Mouse (Mus musculus): Measurements from ENCODE around the gene Atp6v1g2. TPM values are rescaled to one million over a fixed set of nuclear protein-coding genes. Genes with fewer than 3 reads are reported as not detected.

The Atp6v1g2 gene
- polyA plus RNA-seq, 1 experiment from 2014 or later: 5.2 TPM

DNA sequence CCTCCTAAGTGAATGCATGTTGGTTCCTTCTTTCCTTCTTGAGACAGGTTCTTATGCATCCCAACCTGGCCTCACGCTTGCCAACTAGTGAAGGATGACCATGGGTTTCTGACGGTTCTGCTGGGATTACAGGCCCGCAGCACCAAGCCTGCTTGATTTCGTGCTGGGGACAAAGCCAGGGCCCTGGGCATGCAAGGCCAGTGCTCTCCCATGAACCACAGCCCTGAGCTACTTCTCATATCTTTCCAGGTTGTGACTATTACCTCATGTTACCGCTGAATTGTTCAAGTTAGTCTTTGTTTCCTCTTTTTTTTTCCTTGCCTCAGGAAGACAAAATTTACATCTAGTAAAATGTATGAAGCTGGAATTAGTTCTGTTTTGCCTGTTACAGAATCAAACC, 40.5 kb upstream of the Atp6v1g2 start:
- H3K9me3 ChIP-seq (ENCODE audit: control insufficient read depth, low read length): no peaks in the 10 kb centered on the region
- H3K27me3 ChIP-seq (replicated peaks; ENCODE audit: control insufficient read depth, insufficient read depth, low read length): peaks cover 30% of the 10 kb centered on the region
- no peak for ATAC-seq (ENCODE audit: low read depth)
- H3K27ac ChIP-seq (replicated peaks; ENCODE audit: low read depth, low read length): no peak overlapping the region
- no peak for DNase-seq (ENCODE audit: low spot score)
- WGBS: 77% methylated on average over 5 of the region's 5 CpGs
- H3K9ac ChIP-seq (ENCODE audit: low read depth, low read length): no peak overlapping the region
- H3K4me1 ChIP-seq (ENCODE audit: control insufficient read depth, insufficient read depth, low read length): peaks cover 11% of the 10 kb centered on the region; the same call in 1 of the 2 replicates
- H3K36me3 ChIP-seq (ENCODE audit: control insufficient read depth, insufficient read depth, low read length): no peaks in the 10 kb centered on the region
- H3K4me3 ChIP-seq (ENCODE audit: low read depth, low read length): no peak overlapping the region
- no peak overlapping the region for H3K4me2 ChIP-seq (ENCODE audit: low read depth, low read length)

DNA sequence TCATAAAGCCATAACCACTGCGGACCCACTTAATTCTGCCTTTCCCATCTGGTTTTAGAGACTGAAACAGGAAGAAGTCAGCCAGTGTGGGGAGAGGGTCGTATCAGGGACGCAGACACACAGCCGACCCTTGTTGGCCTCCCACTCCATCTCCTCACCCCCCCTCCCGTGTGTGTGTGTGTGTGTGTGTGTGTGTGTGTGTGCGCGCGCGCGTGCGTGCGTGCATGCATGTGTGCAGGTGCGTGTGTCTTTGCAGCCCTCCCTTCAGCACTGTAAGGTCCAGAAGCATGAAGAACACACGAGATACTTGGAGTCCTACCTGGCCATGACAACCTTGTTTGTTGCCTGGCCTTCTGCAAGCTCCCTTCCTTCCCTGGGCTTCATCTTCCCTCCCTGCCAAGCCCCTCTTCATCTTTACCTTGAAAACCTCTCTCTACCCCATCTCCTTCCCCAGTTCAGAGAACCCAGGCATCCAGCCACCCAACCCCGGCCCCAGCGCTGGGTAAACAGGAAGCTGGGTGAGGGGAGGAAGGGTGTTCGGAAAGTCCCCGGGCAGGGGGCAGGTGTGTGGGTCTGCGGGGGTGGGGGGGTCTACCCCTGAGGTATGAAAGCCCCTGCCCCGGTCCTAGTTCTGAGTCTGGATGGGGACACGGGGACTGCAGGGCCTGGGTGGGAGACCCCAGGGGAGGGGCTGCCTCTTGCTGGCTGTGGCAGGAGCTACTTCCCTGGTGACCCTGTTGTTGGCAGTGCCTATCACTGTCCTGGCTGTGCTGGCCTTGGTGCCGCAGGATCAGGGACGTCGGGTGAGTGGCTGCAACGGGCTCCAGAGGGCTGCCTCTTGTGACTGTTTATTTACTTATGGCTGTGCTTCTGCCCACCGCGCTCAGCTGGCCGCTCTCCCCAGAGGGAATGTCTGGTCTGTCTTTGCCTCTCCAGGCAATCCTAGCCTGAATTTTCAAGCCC, 39.3 kb upstream of the Atp6v1g2 start, which contains the start of gene Ltb:
Ltb (plus strand) TSS at position 559 of the 963 bp plus-strand sequence.
- H3K27ac ChIP-seq (replicated peaks; ENCODE audit: low read depth, low read length): no peak within 1 kb of the TSS
- peak within 1 kb of the TSS; percentile 46 for H3K4me3 ChIP-seq (ENCODE audit: low read depth, low read length)
- H3K4me1 ChIP-seq (ENCODE audit: control insufficient read depth, insufficient read depth, low read length): peaks cover 11% of the 10 kb centered on the region; the same call in 1 of the 2 replicates
- no peaks in the 10 kb centered on the region for H3K9me3 ChIP-seq (ENCODE audit: control insufficient read depth, low read length)
- peak within 1 kb of the TSS; percentile 60 for H3K9ac ChIP-seq (ENCODE audit: low read depth, low read length)
- H3K27me3 ChIP-seq (replicated peaks; ENCODE audit: control insufficient read depth, insufficient read depth, low read length): peaks cover 35% of the 10 kb centered on the region
- ATAC-seq (ENCODE audit: low read depth) (no peak), DNase-seq (ENCODE audit: low spot score) (no peak)
- H3K36me3 ChIP-seq (ENCODE audit: control insufficient read depth, insufficient read depth, low read length): no peaks in the 10 kb centered on the region
- WGBS: 57% methylated on average over 28 of the region's 28 CpGs
- H3K4me2 ChIP-seq (ENCODE audit: low read depth, low read length): peak within 1 kb of the TSS; percentile 83

DNA sequence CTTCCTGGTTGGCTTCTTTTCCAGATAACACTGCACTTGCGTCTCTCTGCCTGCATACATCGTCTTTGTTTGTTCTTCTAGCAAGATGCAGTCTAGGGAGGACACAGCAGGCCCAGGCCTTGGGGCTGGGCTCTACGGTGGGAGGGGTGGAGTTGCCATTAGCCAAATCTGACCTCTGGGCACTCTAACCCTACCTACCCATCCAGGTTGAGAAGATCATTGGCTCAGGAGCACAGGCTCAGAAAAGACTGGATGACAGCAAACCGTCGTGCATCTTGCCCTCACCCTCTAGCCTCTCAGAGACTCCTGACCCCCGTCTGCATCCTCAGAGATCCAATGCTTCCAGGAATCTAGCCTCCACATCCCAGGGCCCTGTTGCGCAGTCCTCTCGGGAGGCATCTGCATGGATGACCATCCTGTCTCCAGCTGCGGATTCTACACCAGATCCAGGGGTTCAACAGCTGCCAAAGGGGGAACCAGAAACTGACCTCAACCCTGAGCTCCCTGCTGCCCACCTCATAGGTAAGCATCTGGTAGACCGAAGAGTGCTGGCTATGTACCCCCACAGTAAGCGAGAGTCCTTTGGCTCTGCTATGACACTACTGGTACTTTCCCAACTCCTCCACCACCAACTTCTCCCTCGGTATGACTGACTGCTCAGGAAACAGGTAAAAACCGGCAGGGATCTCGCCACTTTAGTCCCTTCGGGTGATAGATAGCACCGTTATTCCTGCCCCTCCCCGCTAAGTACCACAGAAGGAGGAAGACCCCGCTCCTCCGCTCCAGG, 38.4 kb upstream of the Atp6v1g2 start:
- DNase-seq (ENCODE audit: low spot score) (no peak), ATAC-seq (ENCODE audit: low read depth) (0 out of 2 replicates have a peak, but pooled peaks have one; percentile 31)
- Histone ChIP-seq H3K27ac (replicated peaks; ENCODE audit: low read depth, low read length) (no peak overlapping the region), H3K27me3 (replicated peaks; ENCODE audit: control insufficient read depth, insufficient read depth, low read length) (peaks cover 37% of the 10 kb centered on the region), H3K4me1 (ENCODE audit: control insufficient read depth, insufficient read depth, low read length) (peaks cover 11% of the 10 kb centered on the region; the same call in 1 of the 2 replicates), H3K36me3 (ENCODE audit: control insufficient read depth, insufficient read depth, low read length) (no peaks in the 10 kb centered on the region), H3K9me3 (ENCODE audit: control insufficient read depth, low read length) (no peaks in the 10 kb centered on the region), H3K9ac (ENCODE audit: low read depth, low read length) (peak overlapping the region; percentile 60), H3K4me3 (ENCODE audit: low read depth, low read length) (peak overlapping the region; percentile 46), H3K4me2 (ENCODE audit: low read depth, low read length) (peak overlapping the region; percentile 83)
- WGBS: 43% methylated on average over 18 of the region's 19 CpGs

DNA sequence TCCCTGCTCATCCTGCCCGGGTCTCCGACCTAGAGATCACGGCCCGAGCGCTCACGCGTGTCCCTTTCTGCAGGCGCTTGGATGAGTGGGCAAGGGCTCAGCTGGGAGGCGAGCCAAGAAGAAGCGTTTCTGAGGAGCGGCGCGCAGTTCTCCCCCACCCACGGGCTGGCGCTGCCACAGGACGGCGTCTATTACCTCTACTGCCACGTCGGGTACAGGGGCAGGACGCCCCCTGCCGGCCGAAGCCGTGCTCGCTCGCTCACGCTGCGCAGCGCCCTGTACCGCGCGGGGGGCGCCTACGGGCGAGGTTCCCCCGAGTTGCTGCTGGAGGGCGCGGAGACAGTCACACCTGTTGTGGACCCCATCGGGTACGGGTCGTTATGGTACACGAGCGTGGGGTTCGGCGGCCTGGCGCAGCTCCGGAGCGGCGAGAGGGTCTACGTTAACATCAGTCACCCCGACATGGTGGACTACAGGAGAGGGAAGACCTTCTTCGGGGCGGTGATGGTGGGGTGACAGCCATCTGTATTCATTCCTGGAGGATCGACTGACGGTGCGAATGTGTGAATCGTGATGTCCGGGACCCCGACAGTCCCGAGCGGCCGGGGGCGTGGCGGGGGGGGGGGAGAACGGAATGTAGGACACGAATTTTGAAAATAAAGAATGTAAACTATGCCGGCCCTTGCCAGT, 37.7 kb upstream of the Atp6v1g2 start:
- peak overlapping the region; percentile 83 for H3K4me2 ChIP-seq (ENCODE audit: low read depth, low read length)
- H3K36me3 ChIP-seq (ENCODE audit: control insufficient read depth, insufficient read depth, low read length): no peaks in the 10 kb centered on the region
- no peaks in the 10 kb centered on the region for H3K9me3 ChIP-seq (ENCODE audit: control insufficient read depth, low read length)
- H3K9ac ChIP-seq (ENCODE audit: low read depth, low read length): peak overlapping the region; percentile 60
- peaks cover 37% of the 10 kb centered on the region for H3K27me3 ChIP-seq (replicated peaks; ENCODE audit: control insufficient read depth, insufficient read depth, low read length)
- WGBS: 1% methylated on average over 50 of the region's 66 CpGs
- peak overlapping the region; percentile 46 for H3K4me3 ChIP-seq (ENCODE audit: low read depth, low read length)
- DNase-seq (ENCODE audit: low spot score): peak; percentile 77
- H3K4me1 ChIP-seq (ENCODE audit: control insufficient read depth, insufficient read depth, low read length): peaks cover 11% of the 10 kb centered on the region; the same call in 1 of the 2 replicates
- H3K27ac ChIP-seq (replicated peaks; ENCODE audit: low read depth, low read length): no peak overlapping the region
- peak; percentile 92 for ATAC-seq (ENCODE audit: low read depth)

DNA sequence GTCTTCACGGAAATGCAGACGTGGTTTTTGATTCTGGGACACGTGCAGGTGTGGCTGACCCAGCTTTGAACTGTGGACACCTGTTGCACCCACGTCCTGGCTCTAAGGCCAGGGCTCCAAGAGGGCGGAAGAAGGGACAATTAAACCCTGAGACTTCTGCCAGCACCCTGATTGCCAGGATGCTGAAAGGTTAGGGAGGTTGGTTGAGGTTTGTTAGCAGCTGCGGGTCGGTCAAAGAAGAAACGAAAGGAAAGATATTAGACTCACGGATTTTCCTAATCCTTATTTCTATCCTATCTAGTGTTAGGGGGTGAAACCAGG, 37.2 kb upstream of the Atp6v1g2 start:
- peak overlapping the region; percentile 60; the same call in 1 of the 2 replicates for H3K9ac ChIP-seq (ENCODE audit: low read depth, low read length)

DNA sequence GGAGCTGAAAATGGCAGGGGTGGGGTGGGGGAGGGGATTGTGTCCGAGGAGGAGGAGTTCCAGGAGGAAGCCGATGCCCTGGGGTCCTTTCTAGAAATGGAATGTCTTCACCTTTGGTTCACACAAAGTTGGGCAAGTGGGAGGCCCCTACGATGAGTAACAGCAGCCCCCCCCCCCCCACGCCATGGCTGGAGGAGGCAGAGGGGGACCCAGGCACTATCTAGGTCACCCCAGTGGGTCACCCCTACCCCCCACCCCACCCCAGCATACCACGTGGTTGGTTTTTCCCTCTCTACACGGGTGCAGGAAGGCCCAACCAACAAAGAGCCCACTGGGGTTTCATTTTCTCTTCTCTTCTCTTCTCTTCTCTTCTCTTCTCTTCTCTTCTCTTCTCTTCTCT, 36.3 kb upstream of the Atp6v1g2 start:
- DNase-seq (ENCODE audit: low spot score) (no peak), ATAC-seq (ENCODE audit: low read depth) (no peak)
- H3K9me3 ChIP-seq (ENCODE audit: control insufficient read depth, low read length): no peaks in the 10 kb centered on the region
- no peak overlapping the region for H3K9ac ChIP-seq (ENCODE audit: low read depth, low read length)
- peaks cover 37% of the 10 kb centered on the region for H3K27me3 ChIP-seq (replicated peaks; ENCODE audit: control insufficient read depth, insufficient read depth, low read length)
- 44% methylated on average over 4 of the region's 6 CpGs for WGBS
- H3K27ac ChIP-seq (replicated peaks; ENCODE audit: low read depth, low read length): no peak overlapping the region
- H3K4me1 ChIP-seq (ENCODE audit: control insufficient read depth, insufficient read depth, low read length): peaks cover 11% of the 10 kb centered on the region; the same call in 1 of the 2 replicates
- no peak overlapping the region for H3K4me2 ChIP-seq (ENCODE audit: low read depth, low read length)
- no peak overlapping the region for H3K4me3 ChIP-seq (ENCODE audit: low read depth, low read length)
- H3K36me3 ChIP-seq (ENCODE audit: control insufficient read depth, insufficient read depth, low read length): no peaks in the 10 kb centered on the region

More for the DNA sequence above, 37.2 kb upstream of the Atp6v1g2 start:
- 29% methylated on average over 9 of the region's 9 CpGs for WGBS
- Histone ChIP-seq H3K9me3 (ENCODE audit: control insufficient read depth, low read length) (no peaks in the 10 kb centered on the region), H3K4me2 (ENCODE audit: low read depth, low read length) (peak overlapping the region; percentile 83), H3K27ac (replicated peaks; ENCODE audit: low read depth, low read length) (no peak overlapping the region), H3K36me3 (ENCODE audit: control insufficient read depth, insufficient read depth, low read length) (no peaks in the 10 kb centered on the region), H3K27me3 (replicated peaks; ENCODE audit: control insufficient read depth, insufficient read depth, low read length) (peaks cover 37% of the 10 kb centered on the region), H3K4me3 (ENCODE audit: low read depth, low read length) (peak overlapping the region; percentile 46), H3K4me1 (ENCODE audit: control insufficient read depth, insufficient read depth, low read length) (peaks cover 11% of the 10 kb centered on the region; the same call in 1 of the 2 replicates)
- no peak for DNase-seq (ENCODE audit: low spot score)
- no peak for ATAC-seq (ENCODE audit: low read depth)

DNA sequence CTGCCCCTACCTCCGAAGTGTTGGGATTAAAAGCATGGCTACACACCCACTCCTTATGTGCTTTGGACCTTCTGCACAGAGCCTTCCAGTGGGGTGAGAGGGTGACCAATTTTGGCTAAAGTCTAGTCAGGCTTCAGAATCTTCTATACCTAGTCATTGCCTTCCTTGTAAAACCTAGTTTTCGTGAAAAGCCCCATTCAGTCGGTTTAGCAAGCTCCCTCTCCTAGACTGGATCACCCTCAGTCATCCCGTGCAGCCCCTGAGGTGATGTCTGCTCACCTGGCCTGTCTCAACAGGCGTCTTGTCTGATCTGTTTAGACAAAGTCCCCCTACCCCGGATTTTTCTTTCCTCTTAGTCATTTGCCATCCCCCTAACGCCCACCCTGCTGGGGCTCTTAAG, 35.4 kb upstream of the Atp6v1g2 start:
- no peaks in the 10 kb centered on the region for H3K36me3 ChIP-seq (ENCODE audit: control insufficient read depth, insufficient read depth, low read length)
- no peak overlapping the region for H3K9ac ChIP-seq (ENCODE audit: low read depth, low read length)
- H3K4me2 ChIP-seq (ENCODE audit: low read depth, low read length): no peak overlapping the region
- no peak overlapping the region for H3K27ac ChIP-seq (replicated peaks; ENCODE audit: low read depth, low read length)
- H3K27me3 ChIP-seq (replicated peaks; ENCODE audit: control insufficient read depth, insufficient read depth, low read length): peaks cover 43% of the 10 kb centered on the region
- no peak overlapping the region for H3K4me3 ChIP-seq (ENCODE audit: low read depth, low read length)
- ATAC-seq (ENCODE audit: low read depth) (no peak), DNase-seq (ENCODE audit: low spot score) (no peak)
- no peaks in the 10 kb centered on the region for H3K9me3 ChIP-seq (ENCODE audit: control insufficient read depth, low read length)
- peaks cover 11% of the 10 kb centered on the region; the same call in 1 of the 2 replicates for H3K4me1 ChIP-seq (ENCODE audit: control insufficient read depth, insufficient read depth, low read length)
- WGBS: 59% methylated on average over 7 of the region's 7 CpGs

DNA sequence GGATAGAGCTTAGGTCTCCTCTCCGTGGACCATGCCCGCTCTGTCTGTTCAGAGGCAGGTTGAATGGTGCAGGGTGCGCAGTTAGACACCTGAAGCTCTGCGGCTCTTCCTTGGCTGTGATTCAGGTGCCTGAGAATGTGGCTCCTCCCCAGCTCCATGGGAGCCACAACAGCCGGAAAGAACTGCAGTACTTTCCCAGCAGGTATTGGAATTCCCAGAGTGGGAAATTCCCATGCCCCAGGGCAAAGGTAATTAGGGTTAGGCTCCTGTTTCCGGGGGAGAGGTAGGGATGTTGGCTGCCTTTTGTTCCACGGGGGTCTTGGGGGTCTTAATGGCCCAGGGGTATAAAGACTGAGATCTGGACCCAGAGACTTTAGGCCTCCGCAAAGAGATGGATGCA, 34.5 kb upstream of the Atp6v1g2 start:
- Histone ChIP-seq H3K27me3 (replicated peaks; ENCODE audit: control insufficient read depth, insufficient read depth, low read length) (peaks cover 50% of the 10 kb centered on the region), H3K9ac (ENCODE audit: low read depth, low read length) (no peak overlapping the region)
- WGBS: 14% methylated on average over 8 of the region's 8 CpGs

More for the DNA sequence above, 34.5 kb upstream of the Atp6v1g2 start:
- no peak for DNase-seq (ENCODE audit: low spot score)
- ATAC-seq (ENCODE audit: low read depth): no peak
- Histone ChIP-seq H3K27ac (replicated peaks; ENCODE audit: low read depth, low read length) (no peak overlapping the region), H3K36me3 (ENCODE audit: control insufficient read depth, insufficient read depth, low read length) (no peaks in the 10 kb centered on the region), H3K9me3 (ENCODE audit: control insufficient read depth, low read length) (no peaks in the 10 kb centered on the region), H3K4me1 (ENCODE audit: control insufficient read depth, insufficient read depth, low read length) (peaks cover 11% of the 10 kb centered on the region; the same call in 1 of the 2 replicates), H3K4me3 (ENCODE audit: low read depth, low read length) (no peak overlapping the region), H3K4me2 (ENCODE audit: low read depth, low read length) (no peak overlapping the region)

Measured in embryonic facial prominence, embryonic 14.5 days (tissue).